Mouse (Mus musculus) testis, adult 2 months (tissue): ENCODE results near the gene Stfa2l1. TPM values are rescaled to one million over a fixed set of nuclear protein-coding genes. Genes with fewer than 3 reads are reported as not detected.
"Not testable (repeated sequence)": the region's sequence is repeated elsewhere in the genome, so short reads cannot be mapped to it uniquely, and the experiment has no call there.

ENCODE experiments used
- H3K27ac ChIP-seq: fragments of 200-500 bp; 2 replicates; pipeline ENCODE4 v1.5.1; 2012; ENCODE audit warnings: low read depth, low read length; ENCODE audit not compliant: control insufficient read depth, insufficient read depth
- H3K27me3 ChIP-seq: fragments of 200-500 bp; 2 replicates; pipeline ENCODE4 v1.6.1; 2012; ENCODE audit warnings: mild to moderate bottlenecking, low read length, moderate library complexity; ENCODE audit not compliant: control insufficient read depth, insufficient read depth
- H3K36me3 ChIP-seq: fragments of 200-500 bp; 2 replicates; pipeline ENCODE4 v1.6.1; 2012; ENCODE audit warnings: mild to moderate bottlenecking, low read length; ENCODE audit not compliant: control insufficient read depth, insufficient read depth
- H3K4me1 ChIP-seq: fragments of 200-500 bp; 2 replicates; pipeline ENCODE4 v1.6.1; 2012; ENCODE audit warnings: low read length; ENCODE audit not compliant: control insufficient read depth, insufficient read depth
- H3K4me3 ChIP-seq: fragments of 200-500 bp; 2 replicates; pipeline ENCODE4 v1.5.1; 2012; ENCODE audit warnings: low read depth, mild to moderate bottlenecking, low read length, moderate library complexity, mixed read lengths; ENCODE audit not compliant: control insufficient read depth
- CTCF ChIP-seq: fragments of 200-500 bp; IDR thresholded peaks from 2 replicates; pipeline ENCODE4 v1.5.1; 2012; ENCODE audit warnings: low read depth, mild to moderate bottlenecking, inconsistent platforms, low read length, moderate library complexity; ENCODE audit not compliant: control insufficient read depth, insufficient read depth, insufficient replicate concordance
- POLR2A ChIP-seq: fragments of 200-500 bp; IDR thresholded peaks from 2 replicates; pipeline ENCODE4 v1.6.1; 2012; ENCODE audit warnings: low read depth, mild to moderate bottlenecking, inconsistent platforms, low read length, moderate library complexity; ENCODE audit not compliant: control insufficient read depth
- polyA plus RNA-seq: library from polyadenylated mRNA; depleted of rRNA; stranded (reverse); fragments of >200 nt; gene quantifications from 2 replicates; pipeline ENCODE4 v1.2.3, GENCODE M21; 2012; rRNA removed

Gene Stfa2l1
- 0.52 and 0.64 TPM in 2 replicates for polyA plus RNA-seq

DNA sequence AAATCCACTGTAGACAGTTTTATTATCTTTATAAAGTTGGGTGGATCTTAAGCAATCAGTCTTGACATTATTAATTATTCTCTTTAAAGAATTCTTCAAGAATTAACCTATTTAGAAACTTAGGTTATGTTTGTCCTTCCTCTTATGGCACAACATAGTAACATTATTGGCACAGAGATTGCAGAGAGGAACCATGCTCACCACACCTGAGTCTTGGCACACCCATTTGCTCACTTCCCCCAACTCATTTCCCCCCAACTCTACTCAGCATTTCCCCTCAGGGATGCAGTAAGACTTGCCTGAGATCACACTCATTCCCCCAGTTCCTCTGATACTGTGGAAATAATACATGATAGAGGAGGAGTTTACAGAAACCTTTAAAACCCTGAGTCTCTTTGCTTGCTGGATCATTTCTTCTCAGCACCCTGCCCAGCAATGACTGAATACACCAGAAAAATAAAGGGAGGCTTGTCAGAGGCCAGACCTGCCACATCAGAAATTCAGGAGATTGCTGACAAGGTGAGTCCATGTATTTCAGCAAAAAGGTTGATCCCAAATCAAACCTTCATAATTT is at the start of gene Stfa2l1:
Gene Stfa2l1 (plus strand): TSS at position 410 of the 574 bp plus-strand sequence.
- H3K27ac ChIP-seq = no peak within 1 kb of the TSS
- H3K27me3 ChIP-seq = no peaks in the 10 kb centered on the region
- H3K36me3 ChIP-seq = no peaks in the 10 kb centered on the region
- TF ChIP-seq POLR2A (no peak), CTCF (no peak)
- no peak within 1 kb of the TSS for H3K4me3 ChIP-seq
- H3K4me1 ChIP-seq = no peaks in the 10 kb centered on the region

DNA sequence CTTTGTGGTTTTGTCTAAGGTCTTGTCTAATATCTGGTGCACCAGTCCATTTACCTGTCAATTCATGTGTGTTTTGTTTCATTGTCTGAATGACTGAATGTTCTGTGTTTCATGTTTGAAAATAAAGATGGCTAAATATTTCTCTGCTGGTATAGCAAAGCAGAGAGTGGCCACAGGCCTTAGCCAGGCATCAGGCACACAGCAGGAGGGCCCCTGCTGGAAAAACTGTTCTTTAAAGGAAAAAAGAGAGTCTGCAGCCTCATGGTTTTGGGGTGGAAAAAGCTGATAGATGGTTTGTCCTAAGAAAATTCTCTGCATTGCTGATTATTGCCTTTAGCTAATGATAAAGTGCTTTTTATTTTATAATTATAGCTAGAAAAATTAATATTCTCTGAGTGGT is 45.1 kb upstream of the Stfa2l1 start:
- H3K4me1 ChIP-seq, H3K4me3 ChIP-seq, H3K27me3 ChIP-seq, H3K27ac ChIP-seq, H3K36me3 ChIP-seq: not testable (repeated sequence)

DNA sequence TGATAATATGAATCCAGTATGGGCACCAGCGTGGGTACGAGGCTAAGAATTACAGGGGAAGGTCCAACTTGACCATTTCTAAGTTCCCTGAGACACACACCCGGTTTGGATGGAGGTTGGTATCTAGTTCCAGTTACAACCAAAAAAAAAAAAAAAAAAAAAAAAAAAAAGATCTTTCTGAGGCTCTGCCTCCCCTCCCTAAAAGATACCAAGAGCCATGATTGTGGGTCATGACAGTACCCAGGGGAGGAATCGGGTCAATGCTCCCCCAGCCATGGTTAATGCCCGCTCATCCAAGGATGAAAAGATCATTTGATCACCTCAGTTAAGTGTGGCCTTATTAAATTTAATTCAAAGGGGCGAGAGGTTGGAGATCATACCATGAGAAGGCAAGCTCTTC is 40.9 kb upstream of the Stfa2l1 start:
- not testable (repeated sequence) for H3K36me3 ChIP-seq, H3K27me3 ChIP-seq, H3K27ac ChIP-seq, H3K4me1 ChIP-seq, H3K4me3 ChIP-seq

DNA sequence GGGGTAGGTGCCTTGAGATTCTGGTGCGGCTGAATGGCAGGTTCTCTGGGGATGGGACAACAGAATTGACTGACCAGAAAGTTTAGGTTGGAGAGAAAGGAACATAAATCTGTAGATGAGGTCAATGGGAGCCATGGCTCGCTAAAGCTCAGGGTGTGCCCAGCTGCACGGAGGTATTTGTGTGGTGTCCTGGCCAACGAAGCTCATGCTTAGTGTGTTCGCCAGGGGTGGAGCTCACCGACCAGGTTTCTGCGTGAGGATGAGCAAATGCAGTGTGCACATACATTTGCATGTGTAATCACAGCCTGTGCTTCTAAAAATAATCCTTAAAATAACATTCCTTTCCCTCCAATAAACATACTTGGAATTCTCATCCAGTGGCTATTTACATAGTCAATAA is 28.5 kb upstream of the Stfa2l1 start:
- no peak overlapping the region for H3K27ac ChIP-seq
- no peak overlapping the region for H3K4me3 ChIP-seq
- TF ChIP-seq CTCF = no peak
- no peak for TF ChIP-seq POLR2A
- no peaks in the 10 kb centered on the region for H3K27me3 ChIP-seq
- H3K36me3 ChIP-seq = no peaks in the 10 kb centered on the region
- no peaks in the 10 kb centered on the region for H3K4me1 ChIP-seq

DNA sequence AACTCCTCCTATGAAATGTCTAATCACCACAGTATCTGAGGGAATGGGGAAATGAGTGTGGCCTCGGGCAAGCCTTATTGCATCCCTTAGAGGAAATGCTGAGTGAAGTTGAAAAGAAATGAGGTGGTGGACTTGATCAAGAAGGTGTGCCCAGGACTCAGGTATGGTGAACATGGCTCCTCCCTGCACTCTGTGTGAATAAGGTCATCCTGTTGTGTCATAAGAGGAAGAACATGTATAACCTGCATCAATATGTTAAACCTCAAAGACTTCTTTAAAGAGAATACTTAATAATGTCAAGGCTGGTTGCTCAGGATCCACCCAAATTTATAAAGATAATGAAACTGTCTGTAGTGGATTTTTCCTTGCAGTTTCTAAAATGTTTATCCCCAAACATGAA is 25.5 kb upstream of the Stfa2l1 start, which contains the start of gene Csta1:
Gene Csta1 (minus strand): TSS at position 101 of the 400 bp plus-strand sequence.
- Histone ChIP-seq H3K4me1 (no peaks in the 10 kb centered on the region), H3K27ac (no peak within 1 kb of the TSS), H3K4me3 (no peak within 1 kb of the TSS), H3K36me3 (no peaks in the 10 kb centered on the region), H3K27me3 (no peaks in the 10 kb centered on the region)
- TF ChIP-seq CTCF (no peak), POLR2A (no peak)

DNA sequence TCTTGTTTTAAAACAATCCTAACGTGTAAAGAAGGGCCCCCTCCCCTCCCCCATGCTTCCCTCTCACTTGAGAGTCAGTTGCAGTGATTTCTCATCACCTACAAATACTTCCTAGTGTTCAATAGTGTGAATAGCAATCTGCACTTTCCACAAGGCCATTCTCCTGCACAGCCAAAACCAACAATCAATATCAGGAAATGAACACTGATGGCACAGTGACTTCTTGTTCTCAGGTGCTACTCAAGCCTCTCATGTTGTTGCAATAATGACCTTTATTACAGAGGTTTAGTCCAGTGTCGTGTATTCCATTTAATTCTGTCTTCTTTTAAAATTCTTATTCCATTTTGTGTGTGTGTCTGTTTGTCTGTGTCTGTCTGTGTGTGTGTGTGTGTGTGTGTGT is 18.4 kb upstream of the Stfa2l1 start:
- H3K36me3 ChIP-seq = no peaks in the 10 kb centered on the region
- H3K27me3 ChIP-seq = no peaks in the 10 kb centered on the region
- no peaks in the 10 kb centered on the region for H3K4me1 ChIP-seq
- no peak overlapping the region for H3K27ac ChIP-seq
- H3K4me3 ChIP-seq = no peak overlapping the region
- no peak for TF ChIP-seq POLR2A
- TF ChIP-seq CTCF = no peak

DNA sequence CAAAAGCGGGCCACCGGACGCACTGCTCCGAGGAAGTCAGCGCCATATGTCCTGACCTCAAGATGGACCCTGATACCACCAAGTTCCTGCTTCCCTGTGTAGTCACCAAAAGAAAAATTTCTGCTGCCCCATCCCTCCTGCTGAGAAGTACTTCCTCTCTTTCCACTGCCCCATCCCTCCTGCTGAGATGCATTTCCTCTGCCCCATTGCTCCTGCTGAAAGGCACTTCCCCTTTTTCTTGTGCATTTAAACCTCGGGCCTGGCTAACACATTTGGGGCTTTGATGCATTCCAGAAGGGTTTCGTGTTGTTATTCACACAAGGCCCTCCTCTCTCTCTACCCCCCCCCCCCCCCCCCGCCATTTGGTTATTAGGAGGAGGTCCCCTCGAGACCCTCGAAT is 11.2 kb downstream of the Stfa2l1 start:
- H3K4me1 ChIP-seq, H3K27ac ChIP-seq, H3K4me3 ChIP-seq, H3K36me3 ChIP-seq, H3K27me3 ChIP-seq: not testable (repeated sequence)

DNA sequence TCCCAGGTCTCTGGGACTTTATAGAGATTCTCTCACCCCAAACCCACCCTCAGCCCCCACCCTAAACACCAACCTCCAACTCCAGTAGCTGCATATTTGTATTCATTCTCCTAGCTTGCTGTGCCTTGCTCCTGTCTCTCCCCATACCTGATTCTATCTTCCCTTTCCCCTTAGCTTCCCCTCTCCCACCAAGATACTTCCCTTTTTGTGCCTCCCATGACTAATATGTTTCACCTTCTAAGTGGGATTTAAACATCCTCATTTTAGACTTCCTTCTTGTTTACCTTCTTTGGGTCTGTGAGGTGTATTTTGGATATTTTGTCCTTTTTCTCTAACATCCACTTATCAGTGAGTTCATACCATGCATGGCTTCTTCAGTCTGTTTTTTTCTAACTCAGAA is 19.5 kb downstream of the Stfa2l1 start:
- Histone ChIP-seq H3K36me3 (no peaks in the 10 kb centered on the region), H3K27me3 (no peaks in the 10 kb centered on the region), H3K4me1 (no peaks in the 10 kb centered on the region), H3K27ac (no peak overlapping the region), H3K4me3 (no peak overlapping the region)
- TF ChIP-seq CTCF (no peak), POLR2A (no peak)
